Mouse (Mus musculus): ENCODE results near the gene CN725425.

The CN725425 gene
- long read RNA-seq, experiment 1: 0 reads
- long read RNA-seq, experiment 2: 0 reads

DNA sequence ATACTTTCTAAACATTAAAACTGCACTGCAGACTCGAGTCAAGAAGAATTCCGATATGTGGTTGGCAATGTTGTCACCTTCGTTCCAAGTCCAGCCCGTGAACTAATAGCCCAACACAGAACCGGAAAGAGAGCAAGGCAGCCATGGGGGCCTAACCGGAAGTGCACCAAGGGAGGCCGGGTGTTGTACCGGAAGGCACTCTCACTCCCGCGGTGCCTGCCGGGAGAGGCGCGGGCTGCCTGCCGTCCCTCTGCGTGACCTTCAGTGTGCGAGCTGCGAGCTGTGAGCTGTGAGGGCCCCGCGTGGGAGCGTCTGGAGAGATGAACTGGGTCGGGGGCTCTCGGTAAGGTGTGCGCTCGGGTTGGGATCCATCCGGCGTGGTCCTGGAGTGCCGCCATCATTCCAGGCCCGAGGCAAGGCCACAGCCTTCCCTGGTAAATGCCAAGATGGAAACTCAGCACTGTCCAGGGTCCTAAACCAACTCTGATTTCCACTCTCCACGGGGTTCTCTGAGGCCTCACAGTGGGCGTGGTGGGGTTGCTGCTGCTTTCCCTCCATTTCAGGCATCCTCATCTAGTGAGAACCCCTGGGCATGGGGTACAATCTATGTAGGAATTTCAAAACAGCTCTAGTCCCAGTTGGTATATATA, at the start of gene CN725425:
Gene CN725425 (plus strand): TSS at position 239 of the 650 bp plus-strand sequence.
- intact Hi-C loops (cut with DNase I): no loop called here

DNA sequence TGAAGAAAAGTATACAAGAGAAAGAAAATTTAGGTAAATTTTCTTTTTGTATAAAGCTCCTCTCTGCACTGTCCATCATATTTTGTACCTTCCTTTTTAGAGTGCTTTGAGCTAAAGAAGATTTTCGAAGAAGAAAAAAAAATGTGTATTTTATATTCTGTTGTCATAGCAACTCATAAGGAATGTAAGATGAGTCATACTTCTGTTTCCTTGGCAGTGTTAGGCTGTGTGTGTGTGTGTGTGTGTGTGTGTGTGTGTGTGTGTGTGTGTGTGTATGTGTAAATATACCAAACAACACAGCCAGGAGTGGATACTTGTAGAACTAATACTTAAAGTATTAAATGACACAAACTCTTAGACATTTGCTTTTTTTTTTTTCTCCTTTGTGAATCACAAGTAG, 46.7 kb upstream of the CN725425 start:
- intact Hi-C loops (cut with DNase I): no loop called here

DNA sequence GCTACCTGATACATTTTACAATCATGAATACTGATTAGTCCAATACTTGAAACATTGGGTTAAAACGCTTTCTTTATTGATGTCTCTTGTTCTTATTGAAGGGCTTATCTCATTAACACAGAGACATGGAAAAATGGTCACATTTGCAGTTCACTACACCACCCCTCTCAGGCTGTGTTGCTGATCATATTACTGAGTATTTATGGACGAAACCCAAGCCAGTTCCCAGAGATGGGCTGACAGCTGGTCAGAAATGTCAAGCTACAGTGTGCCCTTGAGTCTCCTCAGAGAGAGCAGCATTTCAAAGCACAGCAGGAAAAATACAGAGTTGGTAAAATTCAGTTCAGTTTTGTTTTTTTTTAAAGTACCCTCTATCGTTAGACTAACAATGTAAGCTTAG, 46.0 kb upstream of the CN725425 start:
- intact Hi-C loops (cut with DNase I): no loop called here

DNA sequence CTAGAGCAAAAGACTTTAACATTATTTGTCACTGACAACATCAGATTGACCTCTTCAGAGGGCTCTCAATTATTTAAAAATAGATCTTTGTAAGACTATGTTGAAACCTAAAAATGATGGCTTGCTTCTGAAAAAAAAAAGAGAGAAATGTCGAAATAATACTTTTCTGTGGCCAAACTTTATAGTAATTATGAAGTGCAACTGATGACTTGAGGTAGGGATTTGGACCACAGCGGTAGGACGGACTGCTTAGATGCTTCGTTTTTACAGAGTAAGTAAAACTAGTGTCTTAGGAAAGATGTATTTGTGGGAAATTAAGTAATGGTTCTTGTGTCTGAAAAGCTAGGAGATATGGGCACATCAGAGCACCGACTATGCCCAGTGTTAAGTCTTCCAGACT, 38.1 kb upstream of the CN725425 start:
- intact Hi-C loops (cut with DNase I): no loop called here

DNA sequence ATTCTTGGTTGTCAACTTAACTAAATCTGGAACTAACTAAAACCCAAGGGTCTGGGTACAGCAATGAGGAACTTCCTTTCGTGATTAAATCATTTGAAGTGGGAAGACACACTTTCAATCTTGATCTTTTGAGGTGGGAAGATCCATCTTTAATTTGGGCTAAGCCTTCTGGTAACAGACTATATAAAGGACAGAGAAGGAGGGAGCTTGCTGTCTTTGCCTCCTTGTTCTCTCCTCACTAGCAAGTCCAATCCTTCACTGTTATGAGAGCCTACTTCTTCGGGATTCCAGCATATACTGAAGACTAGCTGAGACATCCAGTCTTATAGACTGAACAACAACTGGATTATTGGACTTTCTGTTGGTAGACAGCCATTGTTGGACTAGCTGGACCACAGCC, 35.8 kb upstream of the CN725425 start:
- intact Hi-C loops (cut with DNase I): no loop called here

DNA sequence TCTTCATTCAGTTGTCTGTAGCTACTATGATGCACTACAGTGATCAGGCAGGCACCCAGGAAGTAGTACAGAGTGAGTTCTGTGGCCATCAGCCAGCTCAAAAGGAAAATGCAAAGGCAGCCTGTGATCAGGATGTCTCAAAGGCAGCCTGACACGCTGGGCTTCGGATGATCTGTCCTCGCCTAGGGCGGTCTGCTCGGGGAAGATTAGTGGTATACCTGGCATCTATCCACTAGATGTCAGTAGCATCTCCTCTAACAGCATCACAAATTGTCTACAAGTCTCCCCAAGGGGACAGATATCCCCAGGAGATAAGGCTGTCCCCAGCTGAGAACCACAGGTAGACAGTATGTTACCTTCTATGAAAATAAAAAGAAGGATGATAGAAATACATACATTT, 34.3 kb upstream of the CN725425 start:
- intact Hi-C loops (cut with DNase I): loop anchor here (5.0 kb wide), 1 partner anchor 112 kb away; no protein-coding TSS in a partner anchor

DNA sequence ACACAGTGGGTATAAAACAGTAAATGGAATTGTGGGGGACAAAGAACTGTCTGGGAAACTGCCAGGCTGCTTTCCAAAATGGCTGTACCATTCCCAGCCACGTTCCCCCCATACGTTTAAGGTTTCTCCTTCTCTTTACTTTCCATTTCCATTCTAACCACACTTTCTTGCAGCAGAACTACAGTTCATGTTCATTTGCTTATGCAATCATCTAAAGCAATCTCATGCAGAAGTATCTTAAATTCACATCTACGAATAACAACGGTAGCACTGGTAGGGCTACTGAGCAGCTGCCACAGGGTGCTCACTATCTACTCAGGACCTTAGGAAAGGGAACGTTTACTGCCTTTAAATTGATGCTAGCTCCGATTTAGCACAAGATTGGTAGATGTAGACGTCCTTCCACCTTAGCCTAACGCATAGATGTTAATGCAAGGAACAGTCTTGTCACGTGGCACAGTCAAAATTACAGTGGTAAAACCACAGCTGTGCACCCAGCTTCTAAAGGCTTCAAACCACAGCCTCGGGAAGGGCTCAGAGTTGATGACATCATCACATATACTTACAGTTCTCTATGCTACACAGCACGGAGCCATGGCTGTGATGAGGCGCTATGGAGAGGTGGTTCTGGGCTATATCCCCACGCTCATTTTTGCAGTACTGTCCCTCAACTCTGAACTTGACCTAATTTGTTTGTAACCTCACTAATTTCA, 31.3 kb upstream of the CN725425 start:
- intact Hi-C loops (cut with DNase I): loop anchor here (5.0 kb wide), 1 partner anchor 109 kb away; no protein-coding TSS in a partner anchor

DNA sequence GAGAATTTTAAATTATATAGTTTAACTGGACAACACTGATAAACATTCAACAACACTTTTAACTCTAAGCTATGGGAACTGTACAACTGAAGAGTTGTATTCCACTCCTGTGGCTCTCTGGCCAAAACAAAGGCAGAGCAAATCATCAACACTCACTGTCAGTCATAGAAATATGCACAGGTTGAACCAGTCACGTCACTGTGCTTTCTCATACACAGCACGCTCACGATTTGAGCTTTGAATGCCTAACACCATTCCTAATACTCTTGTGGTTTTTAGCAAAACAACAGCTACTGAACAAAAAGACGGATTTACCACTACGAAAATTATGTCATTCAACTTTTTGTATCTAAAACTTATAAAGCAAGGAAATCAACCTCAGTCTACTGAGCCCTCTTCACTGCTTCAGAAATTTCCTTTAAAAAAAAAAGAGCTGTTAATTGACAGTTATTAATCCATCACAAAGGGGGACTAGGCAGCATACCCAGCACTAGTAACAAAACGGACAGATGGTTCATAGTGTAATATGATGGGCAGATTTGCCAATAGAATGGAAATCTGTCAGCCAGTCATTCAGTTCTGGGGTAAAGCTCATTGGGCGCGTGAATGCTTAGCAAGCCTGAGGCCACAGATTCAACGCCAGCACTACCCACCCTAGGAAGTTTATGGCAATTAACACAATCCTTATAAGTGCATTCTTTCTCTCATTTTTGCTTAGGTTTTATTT, 28.5 kb upstream of the CN725425 start:
- intact Hi-C loops (cut with DNase I): no loop called here

DNA sequence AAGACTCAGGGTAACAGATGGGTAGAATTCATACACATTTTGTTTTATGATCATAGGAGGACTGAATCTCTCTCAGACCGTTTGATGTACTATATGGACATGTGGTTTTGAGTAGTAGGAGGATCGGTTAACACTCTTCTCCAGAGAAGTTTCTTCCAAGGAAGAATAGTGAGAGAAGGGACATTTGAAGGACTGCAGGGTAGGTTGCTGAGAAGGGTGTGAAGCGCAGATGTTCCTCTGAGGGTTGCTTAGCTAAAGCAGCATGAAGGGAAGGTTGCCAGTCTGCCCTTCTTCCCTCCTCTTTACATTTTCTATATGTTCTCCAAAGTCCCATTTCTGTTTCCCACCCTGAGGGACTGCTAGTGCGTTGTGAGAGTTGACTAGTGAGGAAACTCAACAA, 28.0 kb upstream of the CN725425 start:
- intact Hi-C loops (cut with DNase I): no loop called here

DNA sequence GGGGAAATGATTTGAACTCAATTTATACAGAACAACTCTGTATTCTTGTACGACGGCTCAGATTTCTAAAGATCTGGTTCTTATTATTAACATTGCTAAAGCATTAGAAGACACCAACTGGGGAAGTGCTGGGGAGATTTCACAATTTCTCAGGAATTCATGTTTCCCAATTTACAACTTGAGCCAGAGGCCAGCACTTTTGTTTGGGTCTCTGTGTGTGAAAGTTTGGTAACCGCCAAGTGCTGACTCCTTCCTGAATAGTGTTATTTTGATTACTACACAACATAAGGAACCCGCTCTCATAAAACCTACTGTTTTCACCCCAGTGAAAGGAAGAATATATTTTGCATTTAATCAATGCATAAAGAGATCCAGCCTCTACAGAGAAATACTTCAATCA, 27.1 kb upstream of the CN725425 start:
- intact Hi-C loops (cut with DNase I): no loop called here

DNA sequence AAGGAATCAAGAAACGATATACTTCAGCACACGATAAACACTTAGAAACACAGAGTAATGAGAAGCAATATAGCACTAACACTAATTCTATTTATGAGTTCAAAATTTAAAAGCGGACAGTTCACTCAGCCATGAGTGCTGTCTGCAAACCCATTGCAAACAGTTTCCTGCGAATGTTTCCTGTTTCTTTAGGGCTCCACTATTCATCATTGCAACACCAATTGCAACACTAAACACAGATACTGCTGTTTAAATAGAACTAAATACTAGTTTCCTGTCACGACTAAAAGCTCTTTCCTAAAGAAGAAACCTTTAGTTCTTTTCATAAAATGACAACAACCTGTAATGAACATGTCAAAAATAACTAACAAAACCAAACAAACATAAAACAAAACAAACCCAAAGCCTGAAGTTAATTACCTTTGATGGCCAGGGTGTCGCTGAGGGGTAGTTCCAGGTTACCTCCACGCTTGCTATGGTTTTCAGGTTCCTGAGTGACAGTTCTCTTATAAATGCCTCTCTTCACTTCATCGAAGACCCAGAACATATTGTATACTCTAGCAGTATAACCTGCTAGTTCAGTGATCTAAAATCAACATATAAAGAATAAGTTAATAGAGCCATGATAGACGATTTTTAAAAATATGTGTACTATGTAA, 20.5 kb upstream of the CN725425 start:
- intact Hi-C loops (cut with DNase I): no loop called here

DNA sequence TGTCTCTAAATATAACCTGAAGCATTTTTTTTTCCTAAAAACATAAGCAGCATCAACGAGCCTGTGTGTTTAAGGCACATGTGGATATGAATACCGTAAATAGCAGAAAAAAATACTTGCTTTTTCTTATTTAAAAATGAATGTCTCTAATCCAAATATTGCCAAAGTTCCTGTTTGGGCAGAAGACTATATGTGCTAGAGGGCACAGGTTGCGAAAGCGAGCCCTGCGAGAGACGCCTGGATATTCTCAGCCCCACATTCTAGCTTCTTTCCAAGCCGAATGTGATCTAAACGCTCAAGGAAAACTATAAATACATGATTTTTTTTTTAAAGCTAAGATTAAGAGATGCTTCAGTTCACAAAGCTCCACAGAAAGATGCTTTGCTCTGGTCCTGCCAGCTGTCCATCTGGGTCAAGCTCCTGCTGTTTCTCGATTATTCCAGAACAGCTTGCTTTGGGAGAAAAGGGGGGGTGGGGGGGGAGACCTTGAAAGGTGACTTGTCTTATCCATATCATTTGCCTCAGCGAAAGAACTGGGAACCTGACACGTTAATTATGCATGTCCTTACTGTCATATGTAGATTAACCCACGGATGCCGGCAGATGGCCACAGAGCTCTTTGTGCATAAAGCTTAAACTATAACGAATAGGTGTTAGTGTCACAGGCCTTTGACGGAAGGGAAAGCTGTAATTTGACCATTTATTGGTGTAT, 19.2 kb upstream of the CN725425 start:
- intact Hi-C loops (cut with DNase I): no loop called here

DNA sequence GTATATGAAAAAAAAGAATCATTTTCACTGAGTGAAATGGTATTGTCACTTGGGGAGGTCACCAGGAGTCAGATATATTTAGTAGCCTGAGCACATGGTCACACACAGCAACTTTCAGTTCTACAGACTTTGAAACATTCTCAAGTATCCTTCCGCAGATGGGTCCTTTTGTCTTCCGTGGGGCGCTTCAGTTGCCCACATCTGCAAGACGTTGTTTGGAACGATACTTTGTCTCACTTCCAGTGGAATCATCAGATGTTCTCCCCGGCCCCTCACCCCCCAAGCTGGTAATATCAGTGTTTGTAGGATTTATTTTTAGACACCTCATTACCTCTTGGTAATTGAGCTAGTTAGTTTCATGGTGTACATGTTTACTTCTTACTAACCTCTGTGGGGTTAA, 12.9 kb upstream of the CN725425 start:
- intact Hi-C loops (cut with DNase I): no loop called here

DNA sequence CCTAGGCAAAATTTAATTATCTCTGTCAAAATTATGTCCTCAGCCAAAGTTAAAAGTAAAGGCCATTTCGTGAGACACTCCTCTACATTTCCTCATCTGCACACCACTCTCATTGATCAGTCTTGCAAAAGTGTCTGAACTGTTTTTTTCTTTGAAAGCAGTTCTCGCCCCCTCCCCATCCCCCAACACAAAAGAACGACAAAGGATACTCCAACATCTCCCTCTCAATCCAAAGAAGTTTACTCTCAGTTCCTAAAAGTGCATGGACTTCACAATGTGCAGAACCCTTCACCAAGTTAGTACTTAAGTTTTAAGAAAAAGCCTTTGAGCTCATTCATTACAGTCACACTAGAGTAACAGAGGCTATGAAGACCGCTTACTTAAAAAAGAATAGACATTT, 9.3 kb upstream of the CN725425 start:
- intact Hi-C loops (cut with DNase I): no loop called here

DNA sequence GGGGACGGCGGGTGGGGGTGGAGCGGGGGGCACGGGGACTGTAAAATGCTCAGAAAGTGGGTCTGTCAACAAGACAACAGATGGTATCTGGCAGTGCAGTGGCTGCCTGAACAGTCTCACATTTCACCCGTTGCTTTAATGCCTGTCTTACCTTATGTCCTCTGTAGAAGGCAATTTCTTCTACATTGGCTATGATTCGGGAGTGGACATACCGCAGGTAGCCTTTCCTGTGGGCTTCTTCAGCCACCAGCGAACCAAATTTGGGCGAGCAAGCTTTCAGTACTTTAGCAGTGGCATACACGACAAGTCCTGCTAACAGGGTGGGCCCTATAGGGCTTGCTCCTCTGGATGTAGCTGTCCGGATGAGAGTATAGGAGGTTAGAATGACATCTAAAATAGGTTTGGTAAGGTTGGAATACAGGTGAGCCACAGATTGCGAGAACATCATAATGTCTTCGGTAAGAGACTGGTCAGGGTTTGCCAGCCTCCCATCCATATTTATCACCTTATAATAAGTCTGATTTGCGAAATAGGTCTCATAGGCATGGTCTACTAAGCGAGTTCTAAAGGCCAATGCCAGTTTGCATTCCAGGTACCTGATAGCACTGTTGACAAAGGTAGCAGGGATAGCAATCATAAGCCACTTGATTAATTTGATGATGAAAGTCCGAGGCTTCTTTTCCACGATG, 8.6 kb upstream of the CN725425 start:
- intact Hi-C loops (cut with DNase I): no loop called here

DNA sequence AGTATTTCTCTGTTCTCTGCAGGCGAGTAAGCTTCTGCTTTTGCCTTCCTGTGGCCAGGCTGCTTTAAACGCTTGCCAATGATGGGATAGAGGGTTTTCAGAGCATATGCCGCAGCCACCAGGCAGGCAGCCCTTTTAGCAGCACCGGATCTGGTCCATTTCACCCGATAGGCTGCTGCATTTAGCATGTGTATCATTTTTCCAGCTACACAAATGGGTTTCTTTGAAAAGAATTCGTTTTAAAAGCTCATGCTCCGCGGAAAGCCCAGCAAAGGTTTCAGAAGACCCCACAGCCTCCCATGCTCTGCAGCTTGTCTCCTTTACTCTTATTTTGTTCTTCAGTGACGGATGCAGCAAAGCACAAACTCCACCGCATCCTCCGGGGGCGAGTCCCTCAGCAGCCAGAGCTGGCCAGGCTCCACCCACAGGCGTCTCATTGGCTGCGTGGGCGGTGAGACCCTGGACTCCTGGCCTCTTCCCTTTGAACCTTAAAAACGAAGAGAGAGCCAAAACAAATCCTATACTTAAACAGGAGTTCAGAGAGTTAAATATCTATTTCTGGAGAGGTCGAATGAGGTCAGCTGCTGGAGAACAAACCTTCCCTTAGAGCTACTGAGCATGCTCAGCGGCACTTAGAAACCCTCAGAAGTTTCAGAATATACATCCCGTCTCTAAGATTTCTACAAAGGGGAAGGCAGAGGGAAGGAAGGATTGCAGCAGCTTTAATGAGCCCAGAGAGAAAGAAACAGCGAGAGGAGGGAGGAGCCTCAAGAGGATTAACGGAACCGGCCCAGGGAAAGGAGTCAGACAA, 7.7 kb upstream of the CN725425 start, which contains the start of gene Abcd2:
Gene Abcd2 (minus strand): TSS at position 388 of the 811 bp plus-strand sequence.
- intact Hi-C loops (cut with DNase I): no loop called here

DNA sequence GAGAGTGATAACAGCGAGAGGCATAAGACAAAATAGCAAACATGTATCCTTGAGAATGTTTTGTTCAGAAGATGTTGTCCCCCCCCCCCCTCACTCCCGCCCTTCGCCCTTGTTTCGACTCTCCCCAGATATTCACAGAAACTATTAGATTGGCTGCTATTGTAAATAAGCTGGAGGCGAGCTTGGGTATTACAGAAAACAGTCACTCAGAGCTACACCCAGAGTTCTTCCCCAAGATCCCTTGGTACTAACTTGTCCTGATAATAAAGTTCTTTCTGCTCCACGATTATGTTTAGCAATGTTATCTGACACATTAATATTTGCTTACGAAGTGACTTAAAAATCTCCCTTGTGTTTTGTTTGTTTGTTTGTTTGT, 7.1 kb upstream of the CN725425 start:
- intact Hi-C loops (cut with DNase I): no loop called here

DNA sequence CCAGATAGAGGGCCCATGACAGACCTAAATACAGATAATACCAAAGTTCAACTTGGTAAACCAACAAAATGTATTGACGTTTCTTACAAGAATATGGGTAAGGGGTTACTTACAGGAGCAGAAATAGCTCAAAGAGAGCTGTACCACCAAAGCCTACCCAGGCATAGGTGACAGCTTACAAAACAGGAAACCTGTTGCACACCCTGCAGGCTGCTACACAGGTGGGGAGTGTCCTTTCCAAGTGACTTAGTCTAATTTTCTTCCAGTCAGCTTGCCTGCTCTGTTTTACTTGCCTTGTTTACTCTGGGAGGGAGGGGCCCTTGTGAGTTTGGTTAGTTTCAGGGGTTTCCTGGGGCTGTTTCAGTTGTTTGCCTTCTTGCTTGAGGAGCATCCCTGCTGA, 1.5 kb downstream of the CN725425 start:
- intact Hi-C loops (cut with DNase I): no loop called here

DNA sequence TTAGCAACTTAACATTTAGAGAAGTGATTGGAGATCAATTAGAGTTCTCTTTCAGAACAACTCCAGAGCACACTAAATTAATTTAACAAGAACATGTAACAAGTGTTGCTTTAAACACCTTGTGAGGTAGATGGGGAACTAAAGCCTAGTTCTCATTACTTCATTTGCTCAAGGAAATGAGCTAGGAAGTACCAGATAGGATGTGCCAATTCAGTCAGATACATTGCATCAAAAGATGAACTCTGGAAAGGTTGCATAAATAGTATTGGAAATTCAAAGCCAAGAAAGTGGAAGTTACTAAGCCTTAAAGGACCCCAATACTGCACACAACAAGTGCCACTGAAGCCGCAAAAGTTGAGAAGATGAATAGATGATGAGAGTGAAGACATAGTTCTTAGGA, 3.2 kb downstream of the CN725425 start:
- intact Hi-C loops (cut with DNase I): no loop called here

DNA sequence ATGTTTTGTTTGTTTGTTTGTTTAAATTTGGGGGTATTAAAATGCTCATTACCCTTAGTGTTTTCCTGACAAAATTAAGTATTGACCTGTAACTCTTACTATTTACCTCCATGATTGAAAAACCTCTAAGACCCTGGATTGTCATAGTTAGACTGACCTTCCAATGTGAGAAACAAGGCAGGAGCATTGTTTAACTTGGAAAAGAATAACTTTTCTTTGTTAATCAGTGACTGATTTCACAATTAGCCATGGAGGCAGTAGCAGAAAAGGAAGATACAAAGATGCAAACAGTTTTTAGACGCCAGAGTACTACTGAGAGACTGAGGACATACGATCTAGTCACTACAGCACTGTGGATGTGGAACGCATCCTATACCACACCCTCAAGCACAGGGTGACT, 4.2 kb downstream of the CN725425 start:
- intact Hi-C loops (cut with DNase I): no loop called here
